Mouse (Mus musculus) embryonic facial prominence, embryonic 12.5 days (tissue): Measurements from ENCODE around the gene Fhad1. TPM values are rescaled to one million over a fixed set of nuclear protein-coding genes. Genes with fewer than 3 reads are reported as not detected.

Experiments used
- ATAC-seq: fragments of 200-750 bp; cut with Nextera tagmentation; 2 replicates; pipeline ENCODE4 v1.8.0; 2017; ENCODE audit not compliant: insufficient number of reproducible peaks, insufficient read depth, low FRiP score, low TSS enrichment
- H3K27ac ChIP-seq: fragments of 300-500 bp; sonication (generic); 2 replicates; pipeline ENCODE4 v1.5.1; 2016; ENCODE audit warnings: mild to moderate bottlenecking
- H3K27me3 ChIP-seq: fragments of 300-500 bp; sonication (generic); 2 replicates; pipeline ENCODE4 v1.6.1; 2016; ENCODE audit warnings: mild to moderate bottlenecking, moderate library complexity
- H3K36me3 ChIP-seq: fragments of 300-500 bp; sonication (generic); 2 replicates; pipeline ENCODE4 v1.6.1; 2016; ENCODE audit warnings: mild to moderate bottlenecking
- H3K4me1 ChIP-seq: fragments of 300-500 bp; sonication (generic); 2 replicates; pipeline ENCODE4 v1.6.1; 2016
- H3K4me2 ChIP-seq: fragments of 300-500 bp; sonication (generic); replicated peaks from 2 replicates; pipeline ENCODE4 v1.6.1; 2016; ENCODE audit warnings: mild to moderate bottlenecking, moderate library complexity
- H3K4me3 ChIP-seq: fragments of 300-500 bp; sonication (generic); 2 replicates; pipeline ENCODE4 v1.5.1; 2016; ENCODE audit warnings: mild to moderate bottlenecking
- H3K9ac ChIP-seq: fragments of 300-500 bp; sonication (generic); 2 replicates; pipeline ENCODE4 v1.6.1; 2016; ENCODE audit warnings: mild to moderate bottlenecking, moderate library complexity
- H3K9me3 ChIP-seq: fragments of 300-500 bp; sonication (generic); 2 replicates; pipeline ENCODE4 v1.6.1; 2016; ENCODE audit warnings: mild to moderate bottlenecking, moderate library complexity
- WGBS: fragments of 180-500 bp; shearing (Covaris S2); methylation state at CpG from one replicate; pipeline ENCODE4 v1.1.7; 2016; 5-methylcytosine and 5-hydroxymethylcytosine counted together
- polyA plus RNA-seq: library from polyadenylated mRNA; unstranded; fragments of >200 nt; fragmentation: Nextera tagmentation; extraction: Ambion mirVana; gene quantifications from 2 replicates; pipeline ENCODE4 v1.2.1, GENCODE M21; 2016

The Fhad1 gene
- polyA plus RNA-seq, 1 experiment from 2014 or later: 1.9 TPM

DNA sequence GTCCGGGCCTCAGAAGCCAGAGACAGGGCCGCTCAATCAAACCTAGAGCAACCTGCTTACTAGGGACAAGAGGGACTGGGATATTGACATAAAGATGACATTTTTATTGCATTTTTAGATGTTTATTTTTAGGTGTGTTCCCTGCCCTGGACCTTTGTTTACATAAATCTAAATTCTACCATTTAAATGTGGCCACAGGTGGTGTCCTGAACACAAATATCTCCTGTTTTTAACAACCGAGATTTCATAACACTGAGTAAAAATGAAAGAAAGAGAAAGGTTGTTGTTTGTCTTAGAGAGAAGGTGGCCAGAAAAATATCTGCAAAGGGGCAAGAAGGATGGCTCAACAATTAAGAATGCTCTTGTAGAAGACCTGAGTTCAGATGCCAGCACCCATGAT lies 51.0 kb downstream of the Fhad1 start:
- Histone ChIP-seq H3K4me3 (no peak overlapping the region), H3K9ac (no peak overlapping the region), H3K9me3 (no peaks in the 10 kb centered on the region), H3K4me1 (0 out of 2 replicates have a peak, but pooled peaks cover 5% of the 10 kb centered on the region), H3K36me3 (no peaks in the 10 kb centered on the region), H3K27ac (no peak overlapping the region), H3K4me2 (no peak overlapping the region), H3K27me3 (no peaks in the 10 kb centered on the region)
- no peak for ATAC-seq
- WGBS: 82% methylated on average over 3 of the region's 3 CpGs

DNA sequence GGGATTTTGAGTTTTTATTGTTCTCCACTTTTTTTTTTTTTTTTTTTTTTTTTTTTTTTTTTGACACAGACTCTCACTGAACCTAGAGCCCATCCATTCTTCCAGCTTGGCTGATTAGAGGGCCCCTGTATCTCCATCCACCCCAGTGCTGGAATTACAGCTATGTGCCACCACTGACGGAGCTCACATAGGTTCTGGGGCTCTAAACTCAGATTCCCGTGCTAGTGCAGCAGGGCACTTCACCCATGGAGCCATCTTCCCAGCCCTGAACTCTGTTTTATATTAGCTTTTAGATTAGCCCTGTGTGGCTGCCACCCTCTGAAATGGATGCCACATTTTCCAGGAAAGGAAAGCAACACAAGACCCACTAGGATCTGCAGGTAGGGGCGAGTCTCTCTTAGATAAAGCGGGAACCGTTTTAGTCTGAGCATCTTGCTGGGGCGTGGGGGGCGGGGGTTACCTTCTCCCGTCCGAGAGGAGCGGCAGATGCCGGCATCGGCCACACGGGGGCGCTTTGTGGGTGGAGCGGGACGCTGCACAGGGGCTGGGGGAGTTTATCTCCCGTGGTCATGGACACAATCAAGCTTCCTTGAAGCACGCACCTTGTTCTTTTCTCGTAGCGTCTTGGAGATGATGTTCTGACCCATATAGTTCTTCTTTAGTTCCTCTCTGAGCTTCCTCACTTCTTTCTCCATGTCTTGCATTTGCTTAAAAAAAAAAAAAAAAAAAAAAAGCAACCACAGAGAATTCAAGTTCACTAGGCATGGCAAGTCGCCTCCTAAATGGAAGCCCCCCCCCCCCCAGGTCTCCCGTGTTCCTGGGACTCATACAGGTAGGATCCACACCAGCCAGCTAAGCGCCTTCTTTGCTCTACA lies 51.8 kb downstream of the Fhad1 start:
- Histone ChIP-seq H3K4me2 (0 out of 2 replicates have a peak overlapping the region, but pooled peaks have one; percentile 32), H3K9me3 (no peaks in the 10 kb centered on the region), H3K4me1 (peaks cover 10% of the 10 kb centered on the region; the same call in 1 of the 2 replicates), H3K27me3 (no peaks in the 10 kb centered on the region), H3K4me3 (no peak overlapping the region), H3K36me3 (no peaks in the 10 kb centered on the region), H3K9ac (no peak overlapping the region), H3K27ac (no peak overlapping the region)
- ATAC-seq: no peak
- WGBS: 11% methylated on average over 23 of the region's 23 CpGs

DNA sequence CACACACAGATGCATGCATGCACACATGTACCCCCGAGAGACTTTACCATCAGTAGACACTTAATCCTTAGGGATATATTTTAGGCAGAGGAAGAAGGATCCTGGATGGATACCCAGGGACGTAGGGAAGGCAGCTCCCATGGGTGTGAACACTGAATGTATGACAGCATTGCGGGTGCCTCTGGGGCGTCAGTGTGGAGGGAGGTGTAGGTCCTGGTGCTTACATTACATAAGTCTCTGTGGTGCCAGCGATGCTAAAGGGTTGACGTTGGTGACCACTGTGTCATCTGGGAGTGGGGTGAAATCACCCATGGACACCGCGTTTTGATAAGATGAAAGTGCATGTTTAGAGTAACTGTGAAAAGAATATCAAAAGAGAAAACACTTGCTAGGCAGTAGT lies 54.8 kb downstream of the Fhad1 start:
- no peak for ATAC-seq
- H3K9me3 ChIP-seq: no peaks in the 10 kb centered on the region
- H3K4me2 ChIP-seq: no peak overlapping the region
- no peak overlapping the region for H3K4me3 ChIP-seq
- H3K9ac ChIP-seq: no peak overlapping the region
- H3K4me1 ChIP-seq: peaks cover 10% of the 10 kb centered on the region; the same call in 1 of the 2 replicates
- 0 out of 2 replicates have a peak, but pooled peaks cover 4% of the 10 kb centered on the region for H3K27me3 ChIP-seq
- no peaks in the 10 kb centered on the region for H3K36me3 ChIP-seq
- WGBS: 81% methylated on average over 8 of the region's 8 CpGs
- H3K27ac ChIP-seq: no peak overlapping the region

DNA sequence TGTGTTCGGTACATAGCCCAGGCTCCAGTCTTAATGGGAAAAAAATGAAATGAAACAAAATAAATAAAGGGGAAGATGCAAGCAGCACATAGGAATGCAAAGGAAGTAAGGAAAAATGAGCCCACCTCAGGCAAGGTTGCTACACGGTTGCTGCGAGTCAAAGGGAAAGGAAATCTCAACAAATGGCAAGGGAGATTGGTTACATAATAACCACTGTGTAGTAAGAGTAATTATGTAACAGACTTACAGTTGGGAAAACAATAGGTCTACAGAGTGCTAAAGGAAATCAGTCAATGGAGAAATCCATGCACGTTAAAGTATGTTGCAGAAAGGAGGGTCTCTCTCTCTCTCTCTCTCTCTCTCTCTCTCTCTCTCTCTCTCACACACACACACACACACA lies 55.3 kb downstream of the Fhad1 start:
- H3K9ac ChIP-seq: no peak overlapping the region
- peaks cover 12% of the 10 kb centered on the region; the same call in 1 of the 2 replicates for H3K4me1 ChIP-seq
- 53% methylated on average over 4 of the region's 4 CpGs for WGBS
- H3K27me3 ChIP-seq: 0 out of 2 replicates have a peak, but pooled peaks cover 4% of the 10 kb centered on the region
- no peak for ATAC-seq
- H3K9me3 ChIP-seq: no peaks in the 10 kb centered on the region
- no peak overlapping the region for H3K27ac ChIP-seq
- no peak overlapping the region for H3K4me2 ChIP-seq
- no peak overlapping the region for H3K4me3 ChIP-seq
- H3K36me3 ChIP-seq: no peaks in the 10 kb centered on the region

DNA sequence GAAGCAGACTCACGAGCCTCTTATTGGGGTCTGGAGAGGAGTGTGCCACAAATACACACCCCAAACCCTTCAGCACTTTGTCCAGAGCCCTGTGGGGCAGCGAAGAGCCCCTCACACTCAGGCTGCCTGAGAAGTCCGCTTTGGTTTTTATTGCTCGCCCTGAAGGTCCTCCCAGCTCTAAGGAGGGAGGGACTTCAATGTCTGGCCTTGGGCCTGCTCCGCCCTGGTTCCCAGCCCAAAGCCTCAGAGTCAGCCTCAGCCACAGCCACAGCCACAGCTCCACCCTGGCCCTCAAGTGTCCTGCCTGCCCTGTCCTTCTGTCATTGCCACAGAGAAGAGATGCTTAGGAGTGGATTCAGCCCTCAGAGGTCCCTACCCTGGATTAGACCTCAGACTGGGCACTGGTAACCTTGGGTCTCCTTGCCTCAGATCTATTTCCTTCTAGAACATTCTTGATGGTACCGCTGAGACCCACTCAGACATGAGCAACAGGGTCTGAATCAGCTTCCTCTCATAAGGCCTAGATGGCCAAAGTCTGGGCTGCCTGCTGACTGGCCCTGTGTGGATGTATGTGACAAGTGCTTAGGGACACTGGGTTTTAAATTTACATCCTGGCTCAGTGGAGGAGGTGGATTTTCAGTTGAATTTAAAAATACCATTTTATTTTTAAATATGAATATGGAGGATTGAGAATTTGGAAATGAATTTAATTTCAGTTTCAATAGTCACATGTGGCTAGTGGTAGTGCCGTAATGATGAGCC lies 56.1 kb downstream of the Fhad1 start:
- Histone ChIP-seq H3K4me2 (no peak overlapping the region), H3K36me3 (no peaks in the 10 kb centered on the region), H3K4me3 (no peak overlapping the region), H3K27ac (no peak overlapping the region), H3K9ac (no peak overlapping the region), H3K4me1 (peaks cover 16% of the 10 kb centered on the region; the same call in 1 of the 2 replicates), H3K9me3 (no peaks in the 10 kb centered on the region), H3K27me3 (0 out of 2 replicates have a peak, but pooled peaks cover 4% of the 10 kb centered on the region)
- 0 out of 2 replicates have a peak, but pooled peaks have one; percentile 32 for ATAC-seq
- 54% methylated on average over 7 of the region's 7 CpGs for WGBS

DNA sequence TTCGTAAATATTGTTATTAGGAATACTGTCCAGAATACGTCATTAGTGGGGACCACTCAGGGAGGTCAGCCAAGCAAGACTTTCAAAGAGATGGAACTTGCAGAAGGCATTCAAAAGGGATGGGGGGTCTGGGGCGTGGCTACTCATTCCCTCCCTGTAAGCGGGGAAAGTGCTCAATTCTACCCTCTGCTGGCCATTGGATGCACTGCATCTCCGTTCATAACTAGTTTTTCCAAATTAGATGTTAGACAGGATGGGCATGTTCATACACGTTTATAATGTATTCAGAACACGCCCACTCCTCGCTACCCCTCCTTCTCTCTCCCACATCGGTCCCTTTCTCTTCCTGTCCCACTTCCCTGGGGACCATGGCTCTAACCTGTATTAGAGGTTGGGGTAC lies 56.7 kb downstream of the Fhad1 start:
- no peak overlapping the region for H3K4me2 ChIP-seq
- ATAC-seq: peak; percentile 6; the same call in 1 of the 2 replicates
- H3K27ac ChIP-seq: no peak overlapping the region
- no peak overlapping the region for H3K9ac ChIP-seq
- H3K36me3 ChIP-seq: no peaks in the 10 kb centered on the region
- 0 out of 2 replicates have a peak, but pooled peaks cover 4% of the 10 kb centered on the region for H3K27me3 ChIP-seq
- no peaks in the 10 kb centered on the region for H3K9me3 ChIP-seq
- WGBS: 8% methylated on average over 9 of the region's 9 CpGs
- peaks cover 16% of the 10 kb centered on the region; the same call in 1 of the 2 replicates for H3K4me1 ChIP-seq
- H3K4me3 ChIP-seq: no peak overlapping the region

DNA sequence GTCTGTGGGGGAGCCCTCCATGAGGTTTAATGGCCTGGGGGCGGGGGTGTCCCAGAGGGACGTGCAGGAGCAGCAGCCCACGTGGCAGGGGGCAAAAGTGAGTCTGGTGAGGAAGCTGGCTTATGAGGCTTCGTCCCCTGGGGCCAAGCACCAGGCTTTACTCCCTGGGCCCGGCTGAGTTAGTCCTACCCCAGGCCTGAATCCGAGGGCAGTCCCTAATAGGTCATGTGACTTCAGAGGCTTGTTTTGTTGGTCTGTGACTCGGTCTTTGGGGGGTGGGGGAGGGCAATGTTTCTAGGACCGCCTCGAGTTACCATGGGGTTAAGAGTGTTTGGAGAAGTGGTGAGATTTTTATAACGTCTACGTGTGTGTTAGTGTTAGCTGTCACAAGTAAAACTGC lies 57.1 kb downstream of the Fhad1 start:
- 35% methylated on average over 11 of the region's 11 CpGs for WGBS
- Histone ChIP-seq H3K9me3 (no peaks in the 10 kb centered on the region), H3K27me3 (0 out of 2 replicates have a peak, but pooled peaks cover 4% of the 10 kb centered on the region), H3K36me3 (no peaks in the 10 kb centered on the region), H3K9ac (no peak overlapping the region), H3K27ac (no peak overlapping the region), H3K4me3 (no peak overlapping the region), H3K4me2 (no peak overlapping the region), H3K4me1 (peaks cover 16% of the 10 kb centered on the region; the same call in 1 of the 2 replicates)
- peak; percentile 38; the same call in 1 of the 2 replicates for ATAC-seq

DNA sequence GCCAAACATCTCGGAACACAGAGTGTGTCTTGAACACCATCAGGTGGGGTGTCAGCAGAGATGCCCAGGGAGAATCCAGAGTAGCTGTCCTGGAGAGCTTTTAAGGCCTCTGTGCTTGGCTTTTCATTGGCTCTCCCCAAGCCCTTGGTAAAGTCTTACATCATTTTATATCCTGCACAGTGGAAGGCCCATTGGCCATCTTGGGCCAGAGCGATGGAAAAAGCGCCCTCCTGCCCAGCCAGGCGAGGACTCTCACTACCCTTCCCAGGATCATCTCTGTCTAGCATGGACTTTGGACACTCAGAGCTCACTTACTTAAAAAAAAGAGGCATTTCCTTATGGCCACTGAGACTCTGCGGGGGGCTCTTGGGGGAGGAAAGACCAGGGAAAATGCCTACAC lies 58.0 kb downstream of the Fhad1 start:
- H3K27ac ChIP-seq: no peak overlapping the region
- H3K9ac ChIP-seq: no peak overlapping the region
- 0 out of 2 replicates have a peak, but pooled peaks cover 4% of the 10 kb centered on the region for H3K27me3 ChIP-seq
- H3K36me3 ChIP-seq: no peaks in the 10 kb centered on the region
- no peaks in the 10 kb centered on the region for H3K9me3 ChIP-seq
- H3K4me2 ChIP-seq: no peak overlapping the region
- no peak overlapping the region for H3K4me3 ChIP-seq
- 91% methylated on average over 5 of the region's 5 CpGs for WGBS
- H3K4me1 ChIP-seq: peaks cover 20% of the 10 kb centered on the region; the same call in 1 of the 2 replicates
- no peak for ATAC-seq

DNA sequence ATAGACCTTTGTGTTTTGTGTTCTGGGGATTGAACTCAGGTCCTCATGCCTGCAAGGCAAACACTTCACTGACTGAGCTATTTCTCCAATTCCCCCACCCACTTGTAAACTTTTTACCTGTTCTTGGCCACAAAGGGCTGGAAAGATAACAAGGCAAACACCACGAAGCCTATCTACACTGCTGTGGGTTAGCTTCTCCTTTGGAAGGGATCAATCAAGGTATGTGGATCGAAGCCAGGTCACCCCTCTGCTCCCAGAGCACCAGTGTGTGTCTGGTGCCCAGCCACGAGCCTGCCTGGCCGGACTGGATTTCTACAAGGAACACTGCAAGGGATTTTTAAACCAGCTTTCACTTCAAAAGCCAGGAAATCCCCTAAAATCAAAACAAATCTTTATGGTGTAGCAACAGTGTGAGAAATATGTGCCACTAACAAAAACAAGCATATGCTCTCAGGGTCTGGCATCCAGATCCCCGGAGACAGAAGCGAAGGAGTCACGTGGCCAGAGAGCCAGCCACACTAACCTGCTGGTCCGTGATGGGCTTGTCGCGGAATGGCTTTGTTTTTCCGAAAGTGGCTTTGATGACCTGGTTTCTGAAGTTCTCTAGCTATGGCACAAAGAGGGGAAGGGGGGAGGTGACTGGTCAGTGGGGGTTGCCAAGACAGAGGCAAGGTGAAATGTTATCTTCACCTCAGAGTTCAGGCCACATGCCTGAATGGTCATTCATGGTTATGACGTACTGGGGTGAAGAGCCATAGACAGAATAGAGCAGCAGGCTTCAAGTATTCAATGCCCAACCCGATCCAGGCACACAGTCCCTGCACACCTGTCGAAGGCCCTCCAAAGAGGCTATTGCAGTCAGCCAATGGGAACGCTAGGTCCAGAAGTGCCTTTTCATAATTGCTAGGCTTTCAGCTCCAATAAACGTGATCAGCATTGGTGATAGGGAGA lies 59.8 kb downstream of the Fhad1 start:
- Histone ChIP-seq H3K27me3 (0 out of 2 replicates have a peak, but pooled peaks cover 4% of the 10 kb centered on the region), H3K27ac (0 out of 2 replicates have a peak overlapping the region, but pooled peaks have one; percentile 20), H3K9ac (no peak overlapping the region), H3K9me3 (no peaks in the 10 kb centered on the region), H3K36me3 (no peaks in the 10 kb centered on the region), H3K4me2 (no peak overlapping the region), H3K4me3 (no peak overlapping the region), H3K4me1 (peaks cover 20% of the 10 kb centered on the region; the same call in 1 of the 2 replicates)
- no peak for ATAC-seq
- WGBS: 62% methylated on average over 16 of the region's 16 CpGs

DNA sequence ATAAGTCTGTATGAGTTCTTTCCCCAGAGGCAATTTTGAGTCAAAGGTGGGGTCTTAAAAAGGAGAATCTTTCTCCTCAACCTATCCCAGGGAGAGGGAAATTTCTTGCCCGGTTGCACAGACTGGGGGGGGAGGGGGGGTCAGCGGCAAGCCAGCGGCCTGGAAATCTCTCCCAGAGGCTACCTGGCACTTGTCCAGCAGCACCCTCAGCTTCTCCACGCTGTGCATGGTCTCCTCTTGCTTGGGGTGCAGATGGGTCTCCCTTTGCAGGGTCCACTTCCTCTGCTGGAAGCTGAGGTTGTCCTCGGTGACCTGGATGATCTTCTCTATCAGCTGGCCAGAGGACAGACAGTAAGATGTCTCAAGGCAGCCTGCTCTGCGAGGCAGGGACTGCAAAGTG lies 61.0 kb downstream of the Fhad1 start:
- WGBS: 55% methylated on average over 6 of the region's 6 CpGs
- H3K27ac ChIP-seq: no peak overlapping the region
- no peak for ATAC-seq

More for the DNA sequence above, 61.0 kb downstream of the Fhad1 start:
- Histone ChIP-seq H3K27me3 (0 out of 2 replicates have a peak, but pooled peaks cover 4% of the 10 kb centered on the region), H3K4me1 (peaks cover 20% of the 10 kb centered on the region; the same call in 1 of the 2 replicates), H3K4me3 (no peak overlapping the region), H3K9ac (no peak overlapping the region), H3K4me2 (no peak overlapping the region), H3K9me3 (no peaks in the 10 kb centered on the region), H3K36me3 (no peaks in the 10 kb centered on the region)
